Mouse (Mus musculus): Measurements from ENCODE around the gene Cenpn. TPM values are rescaled to one million over a fixed set of nuclear protein-coding genes. Genes with fewer than 3 reads are reported as not detected.
A peak's percentile ranks its signal among the peaks of the same experiment; 100 is the strongest.

Gene Cenpn
- polyA plus RNA-seq, 1 experiment from 2014 or later, result 43.5 TPM

DNA sequence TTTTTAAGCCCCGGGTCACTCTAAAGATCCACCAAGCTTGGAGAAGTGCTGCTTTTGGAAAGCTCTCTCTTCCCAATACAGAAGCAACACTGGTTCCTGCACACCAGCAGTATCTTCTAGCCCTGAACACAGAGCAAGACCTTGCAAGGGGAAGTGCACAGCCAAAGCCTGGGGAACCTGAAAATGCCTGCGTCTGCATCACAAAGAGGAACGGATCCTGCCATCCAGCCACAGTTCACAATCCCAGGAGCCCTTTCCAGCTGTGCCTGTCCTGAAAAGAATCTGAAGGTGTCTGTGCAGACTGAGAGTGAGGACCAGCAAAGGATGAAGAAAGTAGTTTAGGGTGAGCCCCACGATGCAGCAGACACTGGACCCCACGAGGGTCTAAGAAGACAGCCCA, 53.5 kb downstream of the Cenpn start:
- no peak overlapping the region for H3K4me2 ChIP-seq (replicated peaks)

DNA sequence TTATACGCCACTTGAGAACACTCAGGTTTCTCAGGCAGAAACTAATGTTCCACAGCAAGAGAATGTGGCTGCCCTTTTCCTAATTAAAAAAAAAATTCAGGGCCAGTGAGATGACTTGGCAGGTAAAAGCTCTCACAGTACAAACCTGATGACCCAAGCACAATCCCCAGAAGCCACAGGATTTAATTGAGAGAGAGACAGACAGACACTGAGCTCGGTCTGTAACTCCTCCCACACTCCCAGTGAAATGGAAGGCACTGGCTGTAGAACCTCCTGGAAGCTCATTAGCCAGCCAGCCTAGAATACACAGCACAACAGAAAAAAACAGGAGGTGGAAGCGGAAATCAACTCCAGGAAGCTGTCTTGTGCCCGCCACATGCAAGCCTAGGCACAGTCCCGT, 54.1 kb downstream of the Cenpn start:
- no peak for ATAC-seq (ENCODE audit: insufficient number of reproducible peaks, insufficient read depth, low FRiP score, low TSS enrichment)
- peaks cover 9% of the 10 kb centered on the region; the same call in 1 of the 2 replicates for H3K4me1 ChIP-seq
- H3K9ac ChIP-seq, result no peak overlapping the region
- no peaks in the 10 kb centered on the region for H3K9me3 ChIP-seq
- H3K36me3 ChIP-seq, result no peaks in the 10 kb centered on the region
- no peak overlapping the region for H3K4me3 ChIP-seq
- no peaks in the 10 kb centered on the region for H3K27me3 ChIP-seq
- H3K4me2 ChIP-seq (replicated peaks), result no peak overlapping the region
- WGBS, result 58% methylated on average over 5 of the region's 5 CpGs
- no peak overlapping the region for H3K27ac ChIP-seq

More for the DNA sequence above, 53.5 kb downstream of the Cenpn start:
- Histone ChIP-seq H3K4me3 (no peak overlapping the region), H3K36me3 (no peaks in the 10 kb centered on the region), H3K4me1 (peaks cover 9% of the 10 kb centered on the region; the same call in 1 of the 2 replicates), H3K9me3 (no peaks in the 10 kb centered on the region), H3K27ac (no peak overlapping the region), H3K27me3 (no peaks in the 10 kb centered on the region), H3K9ac (no peak overlapping the region)
- 34% methylated on average over 5 of the region's 5 CpGs for WGBS
- ATAC-seq (ENCODE audit: insufficient number of reproducible peaks, insufficient read depth, low FRiP score, low TSS enrichment), result no peak

DNA sequence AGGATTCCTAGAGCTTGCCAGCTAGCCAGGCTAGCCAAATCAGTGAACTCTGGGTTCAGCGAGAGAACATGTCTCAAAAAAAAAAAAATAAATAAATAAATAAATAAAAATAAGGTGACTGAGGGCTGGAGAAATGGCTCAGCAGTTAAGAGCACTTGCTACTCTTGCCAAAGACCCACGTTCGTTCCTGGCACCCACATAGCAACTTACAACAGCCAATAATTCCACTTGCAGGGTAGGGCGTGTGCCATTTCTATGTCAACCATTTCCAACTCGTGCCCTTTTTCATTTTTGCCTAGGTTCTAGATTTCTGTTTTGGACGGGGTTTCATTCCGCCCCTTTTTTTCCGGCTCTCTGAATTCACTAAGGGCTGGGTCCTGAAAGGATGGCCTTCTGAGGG, 56.5 kb downstream of the Cenpn start:
- 27% methylated on average over 8 of the region's 8 CpGs for WGBS
- H3K4me1 ChIP-seq, result peaks cover 9% of the 10 kb centered on the region; the same call in 1 of the 2 replicates
- no peaks in the 10 kb centered on the region for H3K27me3 ChIP-seq
- H3K27ac ChIP-seq, result 0 out of 2 replicates have a peak overlapping the region, but pooled peaks have one; percentile 0
- peak overlapping the region; percentile 59 for H3K4me2 ChIP-seq (replicated peaks)
- no peaks in the 10 kb centered on the region for H3K9me3 ChIP-seq
- peak overlapping the region; percentile 64 for H3K4me3 ChIP-seq
- H3K9ac ChIP-seq, result 0 out of 2 replicates have a peak overlapping the region, but pooled peaks have one; percentile 31
- ATAC-seq (ENCODE audit: insufficient number of reproducible peaks, insufficient read depth, low FRiP score, low TSS enrichment), result no peak
- peaks cover 12% of the 10 kb centered on the region; the same call in 1 of the 2 replicates for H3K36me3 ChIP-seq

DNA sequence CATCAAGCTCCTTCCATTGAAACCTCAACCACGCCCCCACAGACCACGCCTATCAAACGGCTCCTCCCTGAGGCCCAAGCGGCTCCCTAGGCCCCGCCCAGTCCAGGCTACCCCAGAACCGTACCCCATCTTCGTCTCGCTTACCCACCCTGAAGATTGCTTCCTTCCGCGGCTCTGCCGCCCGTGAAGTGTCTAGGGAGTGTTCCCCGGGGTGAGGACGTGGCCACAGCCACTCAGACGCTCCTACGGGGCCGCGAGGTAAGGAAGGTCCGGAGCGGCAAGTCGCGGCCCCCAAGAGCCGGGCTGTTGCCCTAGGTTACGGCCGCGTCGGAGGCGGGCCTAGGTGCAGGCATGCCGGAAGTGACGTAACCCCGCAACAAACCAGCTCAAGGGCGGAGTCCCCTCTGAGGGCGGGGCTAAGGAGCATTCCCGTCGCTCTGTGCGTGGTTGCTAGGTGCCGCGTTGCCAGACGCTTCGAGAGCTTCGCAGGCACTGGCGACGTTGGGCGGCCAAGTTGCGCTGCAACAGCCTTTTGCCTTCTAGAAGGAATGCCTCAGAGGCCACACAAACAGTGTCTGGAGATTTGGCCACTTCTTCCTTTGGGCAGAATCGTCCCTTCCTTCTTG, 57.2 kb downstream of the Cenpn start, which contains the start of gene 1700030J22Rik:
Gene 1700030J22Rik, minus strand, starts transcription at position 329 of the 626 bp plus-strand sequence.
- Histone ChIP-seq H3K4me3 (peak within 1 kb of the TSS; percentile 64), H3K4me2 (replicated peaks) (peak within 1 kb of the TSS; percentile 59), H3K4me1 (peaks cover 9% of the 10 kb centered on the region; the same call in 1 of the 2 replicates), H3K9me3 (no peaks in the 10 kb centered on the region), H3K27ac (0 out of 2 replicates have a peak within 1 kb of the TSS, but pooled peaks have one; percentile 0), H3K9ac (peak within 1 kb of the TSS; percentile 31), H3K36me3 (peaks cover 18% of the 10 kb centered on the region), H3K27me3 (no peaks in the 10 kb centered on the region)
- under 1% methylated on average over 46 of the region's 46 CpGs for WGBS
- ATAC-seq (ENCODE audit: insufficient number of reproducible peaks, insufficient read depth, low FRiP score, low TSS enrichment), result peak; percentile 99

DNA sequence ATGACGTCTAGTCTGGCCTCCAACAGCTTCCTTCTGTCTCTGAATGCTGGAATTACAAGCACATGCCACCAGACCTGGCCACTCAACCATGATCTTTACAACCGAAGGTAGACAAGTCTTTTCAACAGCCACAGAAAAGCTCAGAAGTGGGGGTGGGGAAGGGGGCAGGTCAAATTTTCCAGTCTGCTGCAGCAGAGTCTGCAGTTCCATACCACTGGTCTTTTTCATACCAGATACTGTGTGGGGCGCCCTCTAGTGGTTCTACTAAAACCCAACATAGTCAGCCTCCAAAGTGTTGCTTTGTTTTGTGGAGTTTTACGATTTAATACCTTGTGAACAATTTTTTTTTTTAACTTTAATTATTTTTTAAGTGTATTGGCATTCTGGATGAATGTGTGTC, 58.6 kb downstream of the Cenpn start:
- no peak overlapping the region for H3K4me3 ChIP-seq
- no peak overlapping the region for H3K9ac ChIP-seq
- H3K27me3 ChIP-seq, result no peaks in the 10 kb centered on the region
- H3K4me2 ChIP-seq (replicated peaks), result peak overlapping the region; percentile 21; the same call in 1 of the 2 replicates
- peaks cover 8% of the 10 kb centered on the region; the same call in 1 of the 2 replicates for H3K4me1 ChIP-seq
- no peaks in the 10 kb centered on the region for H3K9me3 ChIP-seq
- no peak for ATAC-seq (ENCODE audit: insufficient number of reproducible peaks, insufficient read depth, low FRiP score, low TSS enrichment)
- H3K27ac ChIP-seq, result no peak overlapping the region
- 26% methylated on average over 4 of the region's 4 CpGs for WGBS
- H3K36me3 ChIP-seq, result peaks cover 26% of the 10 kb centered on the region

DNA sequence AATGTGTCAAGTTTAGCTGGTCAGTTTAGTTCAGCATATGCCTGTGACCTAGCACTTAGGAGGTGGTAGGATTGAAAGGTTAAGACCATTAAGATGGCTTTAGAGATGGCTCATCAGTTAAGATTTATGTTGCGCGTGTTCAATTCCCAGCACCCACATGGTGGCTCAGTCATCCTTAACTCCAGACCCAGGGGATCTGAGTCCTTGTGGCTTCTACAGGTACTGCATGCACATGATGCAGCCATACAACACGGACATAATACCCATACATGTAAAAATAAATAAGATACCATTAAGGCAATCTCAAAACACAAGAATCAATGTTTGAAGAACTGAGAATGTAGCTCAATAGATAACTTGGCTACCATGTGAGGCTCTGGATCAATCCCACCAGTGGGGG, 68.3 kb downstream of the Cenpn start:
- Histone ChIP-seq H3K4me1 (peaks cover 8% of the 10 kb centered on the region; the same call in 1 of the 2 replicates), H3K9ac (no peak overlapping the region), H3K27ac (no peak overlapping the region), H3K4me2 (replicated peaks) (no peak overlapping the region), H3K27me3 (no peaks in the 10 kb centered on the region), H3K4me3 (no peak overlapping the region), H3K9me3 (no peaks in the 10 kb centered on the region), H3K36me3 (peaks cover 26% of the 10 kb centered on the region)
- WGBS, result 96% methylated on average over 3 of the region's 3 CpGs
- no peak for ATAC-seq (ENCODE audit: insufficient number of reproducible peaks, insufficient read depth, low FRiP score, low TSS enrichment)

Other genes with a start within 250 kb of the Cenpn start
- gene Cdyl2, start 188.7 kb upstream of the Cenpn start, polyA plus RNA-seq (2016; fragmentation: Nextera tagmentation; extraction: Ambion mirVana), result 9.7 and 10.4 TPM in 2 replicates
- gene Cmc2, start 275 bp upstream of the Cenpn start, polyA plus RNA-seq (2016; fragmentation: Nextera tagmentation; extraction: Ambion mirVana), result 74.5 and 79.6 TPM in 2 replicates
- 12.5 and 12.6 TPM in 2 replicates for gene Atmin, start 21.7 kb downstream of the Cenpn start, polyA plus RNA-seq (2016; fragmentation: Nextera tagmentation; extraction: Ambion mirVana)
- gene 1700030J22Rik, start 57.2 kb downstream of the Cenpn start, polyA plus RNA-seq (2016; fragmentation: Nextera tagmentation; extraction: Ambion mirVana), result 2.3 and 2.6 TPM in 2 replicates
- 125 and 127 TPM in 2 replicates for gene Gcsh, start 71.8 kb downstream of the Cenpn start, polyA plus RNA-seq (2016; fragmentation: Nextera tagmentation; extraction: Ambion mirVana)
- not detected in 2 replicates for gene Pkd1l2, start 160.7 kb downstream of the Cenpn start, polyA plus RNA-seq (2016; fragmentation: Nextera tagmentation; extraction: Ambion mirVana)
- gene Bco1, start 174.1 kb downstream of the Cenpn start, polyA plus RNA-seq (2016; fragmentation: Nextera tagmentation; extraction: Ambion mirVana), result 0.15 and 0.38 TPM in 2 replicates
- gene Gan, start 236.4 kb downstream of the Cenpn start, polyA plus RNA-seq (2016; fragmentation: Nextera tagmentation; extraction: Ambion mirVana), result 3.4 and 3.5 TPM in 2 replicates